Mouse (Mus musculus): ENCODE results near the gene Dmpk. TPM values are rescaled to one million over a fixed set of nuclear protein-coding genes. Genes with fewer than 3 reads are reported as not detected.

The Dmpk gene
- polyA plus RNA-seq, 1 experiment from 2014 or later: 10.1 TPM

DNA sequence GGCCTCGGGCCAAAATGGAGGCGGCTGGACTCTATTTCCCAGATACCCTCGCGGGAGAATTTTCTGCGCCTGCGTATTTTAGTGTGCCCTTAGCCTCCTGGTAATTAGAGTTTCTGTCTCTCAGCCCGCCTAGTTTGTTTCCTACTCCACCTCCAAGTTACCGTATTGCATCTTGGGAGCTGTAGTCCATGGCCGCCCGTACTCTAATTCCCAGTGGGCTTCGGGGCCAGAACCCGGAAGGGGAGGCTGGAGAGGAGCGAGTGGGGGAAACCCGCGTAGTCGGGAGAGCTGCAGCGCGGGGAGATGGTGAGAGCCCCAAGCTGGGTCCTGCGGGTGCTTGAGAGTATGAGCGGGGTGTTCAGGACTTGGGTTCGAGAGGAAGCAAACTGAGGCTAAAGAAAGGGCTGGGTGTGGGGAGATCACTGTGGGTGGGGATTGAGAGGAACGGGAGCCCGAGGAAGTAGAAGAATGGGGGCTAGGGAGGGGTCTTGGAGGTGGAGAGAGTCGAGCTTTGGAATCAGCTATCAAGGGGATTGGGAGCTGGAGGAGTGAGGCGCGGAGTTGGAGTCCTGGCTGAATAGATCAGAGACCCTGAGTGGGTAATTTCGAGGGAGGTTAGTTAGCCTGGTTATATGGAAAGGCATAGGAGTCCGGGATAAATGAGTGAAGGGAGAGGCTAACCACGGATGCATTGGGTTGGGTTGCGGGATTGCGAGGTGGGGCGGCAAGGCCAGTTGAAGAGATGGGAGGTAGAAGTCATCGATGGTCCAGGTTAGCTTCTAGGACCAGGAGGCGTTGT is 36.2 kb downstream of the Dmpk start, which contains the start of gene Fbxo46:
Gene Fbxo46, plus strand, starts transcription at position 229 of the 799 bp plus-strand sequence.
- Histone ChIP-seq H3K4me3 (replicated peaks; ENCODE audit: low read length) (peak within 1 kb of the TSS; percentile 65), H3K27me3 (replicated peaks; ENCODE audit: control insufficient read depth, insufficient read depth, low read length) (no peaks in the 10 kb centered on the region), H3K36me3 (ENCODE audit: control insufficient read depth, insufficient read depth) (no peaks in the 10 kb centered on the region), H3K9ac (replicated peaks; ENCODE audit: low read depth, low read length) (peak within 1 kb of the TSS; percentile 69), H3K9me3 (ENCODE audit: control insufficient read depth, low read length) (0 out of 2 replicates have a peak, but pooled peaks cover 4% of the 10 kb centered on the region), H3K4me2 (ENCODE audit: low read length) (peak within 1 kb of the TSS; percentile 69), H3K27ac (ENCODE audit: low read length) (peak within 1 kb of the TSS; percentile 42; the same call in 1 of the 2 replicates), H3K4me1 (replicated peaks; ENCODE audit: control insufficient read depth, insufficient read depth, low read length) (peaks cover 21% of the 10 kb centered on the region)
- peak; percentile 98 for ATAC-seq
- WGBS: 2% methylated on average over 34 of the region's 34 CpGs

DNA sequence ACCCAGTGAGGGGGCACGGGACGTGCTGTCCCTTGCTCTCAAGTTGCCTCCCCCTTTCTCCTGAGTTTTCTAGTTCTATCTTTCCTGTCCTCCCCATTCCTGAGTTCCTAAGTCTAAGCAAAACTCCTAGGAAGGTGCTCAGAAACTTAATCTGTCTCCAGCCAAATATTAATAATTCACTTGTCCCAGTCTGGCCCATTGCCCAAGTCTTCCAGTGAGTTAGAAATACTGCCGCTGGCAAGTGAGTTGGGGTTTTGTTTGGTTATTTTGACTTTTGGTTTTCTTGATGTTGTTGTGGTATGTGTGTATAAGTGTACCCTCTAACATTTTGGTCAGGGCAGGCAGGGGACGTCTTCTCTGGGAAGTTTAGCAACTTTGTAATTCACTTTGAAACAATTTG is 38.0 kb downstream of the Dmpk start:
- WGBS: 86% methylated on average over 4 of the region's 4 CpGs
- ATAC-seq: no peak
- no peak overlapping the region for H3K4me3 ChIP-seq (replicated peaks; ENCODE audit: low read length)
- H3K27ac ChIP-seq (ENCODE audit: low read length): no peak overlapping the region
- H3K4me1 ChIP-seq (replicated peaks; ENCODE audit: control insufficient read depth, insufficient read depth, low read length): peaks cover 21% of the 10 kb centered on the region
- no peak overlapping the region for H3K4me2 ChIP-seq (ENCODE audit: low read length)
- H3K9ac ChIP-seq (replicated peaks; ENCODE audit: low read depth, low read length): no peak overlapping the region
- no peaks in the 10 kb centered on the region for H3K27me3 ChIP-seq (replicated peaks; ENCODE audit: control insufficient read depth, insufficient read depth, low read length)
- H3K9me3 ChIP-seq (ENCODE audit: control insufficient read depth, low read length): 0 out of 2 replicates have a peak, but pooled peaks cover 4% of the 10 kb centered on the region
- H3K36me3 ChIP-seq (ENCODE audit: control insufficient read depth, insufficient read depth): no peaks in the 10 kb centered on the region

DNA sequence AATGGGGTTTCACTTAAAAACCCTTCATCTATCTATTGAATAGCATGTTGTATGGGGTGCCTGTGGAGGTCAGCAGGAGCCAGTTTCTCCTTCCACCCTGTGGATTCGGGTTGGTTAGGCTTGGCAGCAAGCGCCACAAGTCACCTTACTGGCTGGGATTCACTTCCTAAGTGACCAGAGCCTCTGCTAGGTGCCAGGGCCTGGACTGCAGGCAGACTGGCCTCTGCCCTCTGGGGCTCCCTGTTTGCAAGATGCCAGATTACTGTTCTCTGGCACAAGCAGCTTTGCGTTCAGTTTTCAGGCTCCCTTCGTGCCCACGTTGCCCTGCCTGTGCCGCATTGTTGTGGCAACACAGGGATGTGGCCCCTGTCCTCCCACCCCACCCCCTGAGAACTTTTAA is 41.1 kb downstream of the Dmpk start:
- Histone ChIP-seq H3K4me2 (ENCODE audit: low read length) (no peak overlapping the region), H3K9me3 (ENCODE audit: control insufficient read depth, low read length) (no peaks in the 10 kb centered on the region), H3K27me3 (replicated peaks; ENCODE audit: control insufficient read depth, insufficient read depth, low read length) (no peaks in the 10 kb centered on the region), H3K4me3 (replicated peaks; ENCODE audit: low read length) (no peak overlapping the region), H3K36me3 (ENCODE audit: control insufficient read depth, insufficient read depth) (no peaks in the 10 kb centered on the region; the same call in 1 of the 2 replicates), H3K9ac (replicated peaks; ENCODE audit: low read depth, low read length) (no peak overlapping the region), H3K27ac (ENCODE audit: low read length) (no peak overlapping the region), H3K4me1 (replicated peaks; ENCODE audit: control insufficient read depth, insufficient read depth, low read length) (peaks cover 12% of the 10 kb centered on the region)
- no peak for ATAC-seq
- WGBS: 83% methylated on average over 6 of the region's 6 CpGs

DNA sequence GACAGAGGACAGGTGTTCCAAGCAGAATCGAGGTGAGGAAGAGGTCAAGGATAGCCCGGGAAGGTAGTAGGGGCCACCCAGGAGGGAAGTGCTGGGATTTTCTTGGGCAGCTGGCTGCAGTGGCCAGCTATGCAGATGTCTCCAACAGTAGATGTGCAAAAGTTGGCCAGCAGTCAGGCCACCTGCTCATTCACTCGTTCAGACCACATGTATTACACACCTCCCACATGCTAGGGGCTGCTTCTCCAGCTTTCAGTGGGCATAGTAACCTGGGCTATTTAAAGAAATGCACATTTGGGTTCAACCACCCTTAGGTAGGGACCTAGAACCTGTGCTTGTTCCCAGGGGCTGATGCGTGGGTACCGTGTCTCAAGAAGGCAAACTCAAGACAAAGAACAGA is 44.1 kb downstream of the Dmpk start:
- no peaks in the 10 kb centered on the region for H3K27me3 ChIP-seq (replicated peaks; ENCODE audit: control insufficient read depth, insufficient read depth, low read length)
- ATAC-seq: no peak
- WGBS: 88% methylated on average over 5 of the region's 5 CpGs
- no peak overlapping the region for H3K4me2 ChIP-seq (ENCODE audit: low read length)
- no peaks in the 10 kb centered on the region; the same call in 1 of the 2 replicates for H3K36me3 ChIP-seq (ENCODE audit: control insufficient read depth, insufficient read depth)
- peaks cover 11% of the 10 kb centered on the region for H3K4me1 ChIP-seq (replicated peaks; ENCODE audit: control insufficient read depth, insufficient read depth, low read length)
- no peak overlapping the region for H3K4me3 ChIP-seq (replicated peaks; ENCODE audit: low read length)
- no peak overlapping the region for H3K9ac ChIP-seq (replicated peaks; ENCODE audit: low read depth, low read length)
- no peak overlapping the region for H3K27ac ChIP-seq (ENCODE audit: low read length)
- no peaks in the 10 kb centered on the region for H3K9me3 ChIP-seq (ENCODE audit: control insufficient read depth, low read length)

DNA sequence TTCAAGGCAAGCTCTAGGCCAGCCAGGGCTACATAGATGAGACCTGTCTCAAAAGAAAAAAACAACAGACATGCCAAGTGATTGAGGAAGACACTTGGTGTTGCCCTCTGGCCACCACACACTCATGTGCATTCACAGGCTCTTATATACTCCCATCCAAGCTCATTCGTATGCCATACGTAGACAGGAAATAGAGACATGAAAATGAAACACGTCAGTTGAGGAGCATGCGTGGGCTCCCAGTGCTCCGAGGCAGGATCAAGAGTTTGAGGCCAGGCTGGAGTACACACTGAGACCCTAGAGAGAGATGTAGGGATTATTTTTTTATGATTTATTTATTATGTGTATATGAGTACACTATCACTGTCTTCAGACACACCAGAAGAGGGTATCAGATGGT is 45.7 kb downstream of the Dmpk start:
- Histone ChIP-seq H3K9ac (replicated peaks; ENCODE audit: low read depth, low read length) (no peak overlapping the region), H3K27ac (ENCODE audit: low read length) (no peak overlapping the region), H3K4me1 (replicated peaks; ENCODE audit: control insufficient read depth, insufficient read depth, low read length) (peaks cover 11% of the 10 kb centered on the region), H3K4me2 (ENCODE audit: low read length) (no peak overlapping the region), H3K4me3 (replicated peaks; ENCODE audit: low read length) (no peak overlapping the region), H3K36me3 (ENCODE audit: control insufficient read depth, insufficient read depth) (no peaks in the 10 kb centered on the region; the same call in 1 of the 2 replicates), H3K9me3 (ENCODE audit: control insufficient read depth, low read length) (no peaks in the 10 kb centered on the region), H3K27me3 (replicated peaks; ENCODE audit: control insufficient read depth, insufficient read depth, low read length) (no peaks in the 10 kb centered on the region)
- 96% methylated on average over 5 of the region's 5 CpGs for WGBS
- ATAC-seq: no peak

DNA sequence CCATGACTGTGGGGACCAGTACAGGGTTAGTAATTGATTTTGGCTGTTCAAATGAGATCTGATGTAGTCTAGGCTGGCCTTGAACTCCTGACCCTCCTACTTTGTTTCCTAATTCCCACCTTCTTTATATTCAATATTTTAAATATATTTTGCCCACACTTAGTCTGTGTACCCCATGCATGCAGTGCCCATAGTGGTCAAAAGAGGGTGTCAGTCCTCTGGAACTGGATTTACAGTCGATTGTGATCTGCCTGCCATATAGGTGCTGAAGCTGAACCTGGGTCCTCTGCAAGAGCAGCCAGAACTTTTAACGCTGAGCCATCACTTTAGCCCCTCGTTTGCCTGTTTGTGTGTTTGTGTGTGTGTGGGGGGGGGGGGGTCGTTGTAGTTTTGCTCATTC is 47.0 kb downstream of the Dmpk start:
- H3K9ac ChIP-seq (replicated peaks; ENCODE audit: low read depth, low read length): no peak overlapping the region
- peak overlapping the region; percentile 62 for H3K4me2 ChIP-seq (ENCODE audit: low read length)
- WGBS: 33% methylated on average over 4 of the region's 4 CpGs
- H3K36me3 ChIP-seq (ENCODE audit: control insufficient read depth, insufficient read depth): peaks cover 3% of the 10 kb centered on the region
- ATAC-seq: no peak
- peak overlapping the region; percentile 86 for H3K27ac ChIP-seq (ENCODE audit: low read length)
- peak overlapping the region; percentile 49 for H3K4me3 ChIP-seq (replicated peaks; ENCODE audit: low read length)
- peaks cover 11% of the 10 kb centered on the region for H3K4me1 ChIP-seq (replicated peaks; ENCODE audit: control insufficient read depth, insufficient read depth, low read length)
- H3K9me3 ChIP-seq (ENCODE audit: control insufficient read depth, low read length): no peaks in the 10 kb centered on the region
- H3K27me3 ChIP-seq (replicated peaks; ENCODE audit: control insufficient read depth, insufficient read depth, low read length): no peaks in the 10 kb centered on the region

DNA sequence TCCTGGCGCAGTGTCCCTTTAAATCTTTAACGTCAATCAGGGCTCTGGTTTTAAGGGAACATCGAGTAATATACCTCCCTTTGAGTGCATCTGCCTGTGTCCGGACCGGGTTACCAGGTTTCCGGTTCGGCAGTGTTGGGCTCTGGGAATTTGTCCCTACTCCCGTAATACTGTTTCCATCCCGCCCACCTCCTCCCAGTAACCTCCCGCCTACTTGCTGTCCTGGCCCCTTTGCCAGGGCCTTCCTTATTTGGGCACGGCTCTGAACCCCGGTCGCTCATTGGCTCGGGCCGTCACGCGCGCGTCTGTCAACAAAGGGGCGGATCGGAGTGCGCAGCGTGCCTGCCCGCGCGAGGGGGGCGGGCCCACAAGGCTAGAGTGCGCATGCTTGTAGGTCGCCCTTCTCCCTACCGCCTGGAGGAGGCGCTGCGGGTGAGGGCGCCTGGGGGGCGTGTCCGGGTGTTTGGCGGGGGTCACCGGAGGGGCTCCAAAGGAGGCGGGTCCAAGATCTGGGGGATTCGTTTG is 47.7 kb downstream of the Dmpk start:
- WGBS: 0% methylated on average over 39 of the region's 39 CpGs
- Histone ChIP-seq H3K9ac (replicated peaks; ENCODE audit: low read depth, low read length) (peak overlapping the region; percentile 57), H3K27ac (ENCODE audit: low read length) (peak overlapping the region; percentile 86), H3K36me3 (ENCODE audit: control insufficient read depth, insufficient read depth) (peaks cover 5% of the 10 kb centered on the region), H3K4me3 (replicated peaks; ENCODE audit: low read length) (peak overlapping the region; percentile 49), H3K9me3 (ENCODE audit: control insufficient read depth, low read length) (no peaks in the 10 kb centered on the region), H3K27me3 (replicated peaks; ENCODE audit: control insufficient read depth, insufficient read depth, low read length) (no peaks in the 10 kb centered on the region), H3K4me1 (replicated peaks; ENCODE audit: control insufficient read depth, insufficient read depth, low read length) (peaks cover 11% of the 10 kb centered on the region), H3K4me2 (ENCODE audit: low read length) (peak overlapping the region; percentile 62)
- peak; percentile 99 for ATAC-seq

DNA sequence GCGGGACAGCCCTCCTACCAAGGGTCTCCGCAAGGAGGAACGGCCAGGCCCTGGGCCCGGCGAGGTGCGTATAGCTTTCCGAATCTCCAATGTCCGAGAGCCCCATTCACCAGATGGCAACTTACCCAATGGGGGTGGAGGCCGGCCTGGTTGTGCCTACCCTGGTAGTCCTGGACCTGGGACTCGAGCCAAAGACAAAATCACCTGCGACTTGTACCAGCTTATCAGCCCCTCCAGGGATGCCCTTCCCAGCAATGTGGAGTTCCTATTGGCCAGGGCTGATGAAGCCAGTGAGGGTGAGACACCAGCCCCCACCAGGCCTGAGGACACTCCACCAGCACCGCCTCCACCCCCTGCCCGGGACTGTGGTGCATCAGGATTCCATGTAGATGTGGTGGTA is 52.5 kb downstream of the Dmpk start:
- no peaks in the 10 kb centered on the region for H3K27me3 ChIP-seq (replicated peaks; ENCODE audit: control insufficient read depth, insufficient read depth, low read length)
- no peaks in the 10 kb centered on the region for H3K9me3 ChIP-seq (ENCODE audit: control insufficient read depth, low read length)
- peaks cover 16% of the 10 kb centered on the region for H3K36me3 ChIP-seq (ENCODE audit: control insufficient read depth, insufficient read depth)
- H3K4me2 ChIP-seq (ENCODE audit: low read length): no peak overlapping the region
- H3K9ac ChIP-seq (replicated peaks; ENCODE audit: low read depth, low read length): no peak overlapping the region
- 97% methylated on average over 13 of the region's 13 CpGs for WGBS
- H3K27ac ChIP-seq (ENCODE audit: low read length): no peak overlapping the region
- H3K4me1 ChIP-seq (replicated peaks; ENCODE audit: control insufficient read depth, insufficient read depth, low read length): peaks cover 6% of the 10 kb centered on the region
- no peak for ATAC-seq
- no peak overlapping the region for H3K4me3 ChIP-seq (replicated peaks; ENCODE audit: low read length)

DNA sequence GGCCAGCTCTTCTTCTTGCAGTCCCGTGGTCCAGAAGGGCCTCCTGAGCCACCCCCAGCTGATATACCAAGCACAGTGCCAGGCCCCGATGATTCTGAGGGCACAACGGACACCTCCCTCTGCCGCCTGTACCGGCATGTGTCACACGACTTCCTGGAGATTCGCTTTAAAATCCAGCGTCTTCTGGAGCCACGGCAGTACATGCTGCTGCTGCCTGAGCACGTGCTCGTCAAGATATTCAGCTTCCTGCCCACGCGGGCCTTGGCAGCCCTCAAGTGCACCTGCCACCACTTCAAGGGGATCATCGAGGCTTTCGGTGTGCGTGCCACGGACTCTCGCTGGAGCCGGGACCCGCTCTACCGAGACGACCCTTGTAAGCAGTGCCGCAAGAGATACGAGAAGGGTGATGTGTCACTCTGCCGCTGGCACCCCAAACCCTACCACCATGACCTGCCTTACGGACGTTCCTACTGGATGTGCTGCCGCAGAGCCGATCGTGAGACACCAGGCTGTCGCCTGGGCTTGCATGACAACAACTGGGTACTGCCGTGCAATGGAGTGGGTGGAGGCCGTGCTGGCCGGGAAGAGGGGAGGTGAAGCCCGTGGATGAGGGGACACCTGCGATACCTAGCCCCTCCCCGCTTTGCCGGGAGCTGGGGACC is 53.2 kb downstream of the Dmpk start:
- peaks cover 4% of the 10 kb centered on the region for H3K4me1 ChIP-seq (replicated peaks; ENCODE audit: control insufficient read depth, insufficient read depth, low read length)
- no peak for ATAC-seq
- no peak overlapping the region for H3K27ac ChIP-seq (ENCODE audit: low read length)
- peaks cover 18% of the 10 kb centered on the region for H3K36me3 ChIP-seq (ENCODE audit: control insufficient read depth, insufficient read depth)
- H3K4me3 ChIP-seq (replicated peaks; ENCODE audit: low read length): no peak overlapping the region
- no peaks in the 10 kb centered on the region for H3K27me3 ChIP-seq (replicated peaks; ENCODE audit: control insufficient read depth, insufficient read depth, low read length)
- H3K9me3 ChIP-seq (ENCODE audit: control insufficient read depth, low read length): no peaks in the 10 kb centered on the region
- no peak overlapping the region for H3K9ac ChIP-seq (replicated peaks; ENCODE audit: low read depth, low read length)
- H3K4me2 ChIP-seq (ENCODE audit: low read length): no peak overlapping the region
- 94% methylated on average over 38 of the region's 38 CpGs for WGBS

Measured in forebrain, embryonic 16.5 days (tissue).